8 mouse cellular contexts compared by ENCODE assay signal in the genomic region with DNA sequence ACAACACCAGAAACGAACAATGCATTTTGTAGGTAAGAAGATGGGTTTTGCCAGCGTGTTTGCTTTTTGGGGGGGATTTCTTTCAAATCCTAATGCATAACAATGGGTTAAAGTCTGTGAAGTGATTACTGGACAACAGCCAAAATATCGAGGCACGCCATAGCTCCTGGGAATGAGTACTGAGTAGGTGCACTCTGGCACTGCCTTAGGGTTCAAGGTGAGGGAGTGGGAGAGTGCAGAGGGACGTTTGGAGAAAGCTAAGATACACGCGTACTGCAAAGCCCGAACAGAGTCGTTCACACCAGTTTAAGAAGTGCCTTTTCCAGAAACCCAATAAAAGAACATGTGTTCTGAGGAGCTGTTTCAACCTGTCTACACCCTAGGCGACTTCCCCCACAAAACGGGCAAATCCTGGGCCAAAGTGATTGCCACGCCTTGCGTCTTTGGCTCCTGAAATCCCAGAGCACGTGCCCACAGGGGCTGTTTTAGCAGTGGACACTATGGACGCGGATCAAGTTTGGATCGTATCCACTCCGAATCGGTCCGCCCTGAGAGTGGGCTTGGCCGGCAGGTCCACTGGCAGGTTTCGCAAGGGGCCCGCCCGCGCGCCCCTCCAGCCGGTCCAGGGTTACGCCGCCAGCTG. TPM values are rescaled to one million over a fixed set of nuclear protein-coding genes. Genes with fewer than 3 reads are reported as not detected.
DNase-seq lines count a peak whose midpoint lies in the region; ATAC-seq and TF ChIP-seq lines count a peak whose summit lies in the region.

No protein-coding gene starts in this region.

- TF ChIP-seq CTCF in hindbrain, postnatal 0 days (IDR thresholded peaks at IDR 0.05; ENCODE audit: low read depth) = no peak

- peak overlapping the region; percentile 91 for H3K4me2 ChIP-seq in lung, embryonic 15.5 days
- peak overlapping the region; percentile 82 for H3K4me2 ChIP-seq in embryonic facial prominence, embryonic 13.5 days
- peak overlapping the region; percentile 63 for H3K4me2 ChIP-seq in hindbrain, postnatal 0 days (ENCODE audit: low read depth, low read length)

- DNase-seq in cerebellum, adult 11 months = peak; percentile 82
- DNase-seq in cerebellum, postnatal 4 days (ENCODE audit: low spot score in 2 of 2) = no peak
- no peak for DNase-seq in lung, adult 18-20 months
- DNase-seq in hindbrain, postnatal 0 days (ENCODE audit: low spot score) = peak; percentile 47
- DNase-seq in naive thymus-derived CD4-positive, alpha-beta T cell, adult 2 months (ENCODE audit: low read depth) = peak; percentile 67
- no peak for DNase-seq in gastrocnemius, postnatal 4 days (ENCODE audit: low spot score in 2 of 2)

- no peaks in the 10 kb centered on the region for H3K36me3 ChIP-seq in lung, embryonic 15.5 days
- no peaks in the 10 kb centered on the region for H3K36me3 ChIP-seq in embryonic facial prominence, embryonic 13.5 days
- H3K36me3 ChIP-seq in hindbrain, postnatal 0 days (ENCODE audit: insufficient read depth, low read length) = no peaks in the 10 kb centered on the region

- peaks cover 13% of the 10 kb centered on the region for H3K4me1 ChIP-seq in lung, embryonic 15.5 days
- H3K4me1 ChIP-seq in embryonic facial prominence, embryonic 13.5 days = peaks cover 8% of the 10 kb centered on the region
- no peaks in the 10 kb centered on the region for H3K4me1 ChIP-seq in hindbrain, postnatal 0 days (ENCODE audit: insufficient read depth, low read length)

- H3K9me3 ChIP-seq in lung, embryonic 15.5 days = no peaks in the 10 kb centered on the region
- H3K9me3 ChIP-seq in embryonic facial prominence, embryonic 13.5 days = no peaks in the 10 kb centered on the region
- H3K9me3 ChIP-seq in hindbrain, postnatal 0 days (ENCODE audit: low read length) = no peaks in the 10 kb centered on the region

- H3K27me3 ChIP-seq in lung, embryonic 15.5 days = no peaks in the 10 kb centered on the region
- no peaks in the 10 kb centered on the region for H3K27me3 ChIP-seq in embryonic facial prominence, embryonic 13.5 days
- no peaks in the 10 kb centered on the region for H3K27me3 ChIP-seq in hindbrain, postnatal 0 days (ENCODE audit: insufficient read depth, low read length)

- 2% methylated on average over 29 of the region's 29 CpGs for WGBS in lung, embryonic 15.5 days
- WGBS in embryonic facial prominence, embryonic 13.5 days = under 1% methylated on average over 25 of the region's 29 CpGs
- under 1% methylated on average over 29 of the region's 29 CpGs for WGBS in hindbrain, postnatal 0 days

- H3K9ac ChIP-seq in lung, embryonic 15.5 days = peak overlapping the region; percentile 59
- H3K9ac ChIP-seq in embryonic facial prominence, embryonic 13.5 days = peak overlapping the region; percentile 73
- H3K9ac ChIP-seq in hindbrain, postnatal 0 days (replicated peaks; ENCODE audit: low read length) = peak overlapping the region; percentile 56

- no peak for ATAC-seq in lung, embryonic 15.5 days (ENCODE audit: borderline replicate concordance, extremely low read depth, low FRiP score, low TSS enrichment)
- no peak for ATAC-seq in embryonic facial prominence, embryonic 13.5 days (ENCODE audit: insufficient number of reproducible peaks, insufficient read depth, low FRiP score, low TSS enrichment, low read depth)
- ATAC-seq in hindbrain, postnatal 0 days = no peak

- peak overlapping the region; percentile 91 for H3K4me3 ChIP-seq in lung, embryonic 15.5 days
- H3K4me3 ChIP-seq in embryonic facial prominence, embryonic 13.5 days = peak overlapping the region; percentile 84
- H3K4me3 ChIP-seq in hindbrain, postnatal 0 days (ENCODE audit: low read length) = peak overlapping the region; percentile 89

- H3K27ac ChIP-seq in lung, embryonic 15.5 days = peak overlapping the region; percentile 91
- peak overlapping the region; percentile 91 for H3K27ac ChIP-seq in embryonic facial prominence, embryonic 13.5 days
- peak overlapping the region; percentile 88 for H3K27ac ChIP-seq in hindbrain, postnatal 0 days

RNA-seq across cellular contexts. Expression of gene Sertad2, which starts 0.9 kb away (rescaled TPM):
- 36.7 and 41.4 TPM in 2 replicates for polyA plus RNA-seq in lung, embryonic 15.5 days (2015; fragmentation: Nextera tagmentation; extraction: Ambion mirVana)
- 40.5 and 47.9 TPM in 2 replicates for polyA plus RNA-seq in embryonic facial prominence, embryonic 13.5 days (2015; fragmentation: Nextera tagmentation; extraction: Ambion mirVana)
- 18.0 and 26.3 TPM in 2 replicates for total RNA-seq in hindbrain, postnatal 0 days (2014; rRNA removed)
- polyA plus RNA-seq in hindbrain, postnatal 0 days (2015; fragmentation: Nextera tagmentation; extraction: Ambion mirVana) = 35.0 and 38.1 TPM in 2 replicates
- 10 to 100 TPM; 20.4 to 20.8 TPM for total RNA-seq in gastrocnemius, postnatal 4 days (2021)

Comparison
In these comparisons a context has a peak if more than half of its experiments do, and no peak if none do; other contexts are left out.
1. DNase-seq: peak in cerebellum, adult 11 months (single experiment), hindbrain, postnatal 0 days (single experiment) and naive thymus-derived CD4-positive, alpha-beta T cell, adult 2 months (single experiment); none in cerebellum, postnatal 4 days (0 of 2), lung, adult 18-20 months (0 of 2) and gastrocnemius, postnatal 4 days (0 of 2).
2. Peak in every context shown above with its lines, with median percentiles within 50 percentile points of each other: H3K27ac ChIP-seq, H3K4me2 ChIP-seq, H3K4me3 ChIP-seq and H3K9ac ChIP-seq.